Mouse (Mus musculus) cerebellum, adult 2 months (tissue): ENCODE measurements around the gene Kcnk6.

Experiments used
- CTCF ChIP-seq: fragments of 200-500 bp; IDR thresholded peaks from 2 replicates; pipeline ENCODE4 v1.5.1; 2011; ENCODE audit warnings: low read depth, mild to moderate bottlenecking, control low read depth, low read length, moderate library complexity, borderline replicate concordance; ENCODE audit not compliant: insufficient read depth
- POLR2A ChIP-seq: fragments of 200-500 bp; IDR thresholded peaks from 2 replicates; pipeline ENCODE4 v1.6.1; 2011; ENCODE audit warnings: low read length, control low read depth, borderline replicate concordance; ENCODE audit not compliant: insufficient read depth

DNA sequence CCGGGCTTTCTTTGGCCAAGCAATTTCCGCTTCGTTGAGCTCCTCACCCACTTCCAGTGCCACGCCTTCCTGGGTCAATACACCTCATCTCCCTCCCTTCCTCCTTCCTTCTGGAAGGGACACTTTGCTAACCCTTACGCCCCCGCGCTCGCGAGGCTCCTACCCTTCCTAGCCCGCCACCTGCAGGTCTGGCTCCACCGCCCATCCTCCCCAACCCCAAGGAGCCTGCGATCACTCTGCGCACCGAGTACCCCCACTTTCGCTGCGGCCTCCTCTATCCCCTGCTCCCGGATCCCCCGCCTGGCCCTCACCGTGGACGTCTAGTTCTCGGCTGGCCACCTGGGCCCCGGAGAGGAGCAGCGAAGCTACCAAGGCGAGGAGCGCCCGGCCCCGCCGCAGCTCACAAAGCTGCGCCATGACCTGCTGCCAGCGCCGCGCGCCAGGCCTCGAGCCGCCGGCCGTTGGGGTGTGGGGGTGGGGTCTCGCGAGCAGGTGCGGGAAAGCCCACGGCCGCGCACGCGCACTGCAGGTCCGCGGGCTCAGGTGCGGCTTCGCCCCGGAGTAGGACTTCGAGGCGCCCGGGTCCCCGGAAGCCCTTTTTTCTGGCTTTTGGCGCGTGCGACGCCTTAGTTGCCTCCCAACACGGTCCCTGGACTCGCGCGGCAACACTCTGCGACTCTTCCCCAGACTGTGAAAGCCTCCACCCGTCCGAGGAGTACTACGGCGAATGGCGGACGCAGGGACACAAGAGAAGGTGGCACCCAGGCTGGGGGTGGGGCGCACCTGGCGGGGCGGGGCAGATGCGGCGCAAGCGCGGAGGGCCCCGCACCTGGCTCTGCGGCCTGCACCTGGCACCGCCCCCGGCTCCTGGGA is 49.1 kb upstream of the Kcnk6 start, which contains the start of gene Spint2:
- peak; percentile 45; the same call in 1 of the 2 replicates for TF ChIP-seq POLR2A
- no peak for TF ChIP-seq CTCF
